Mouse (Mus musculus) liver, adult 2 months (tissue): ENCODE results near the gene Dmap1. TPM values are rescaled to one million over a fixed set of nuclear protein-coding genes. Genes with fewer than 3 reads are reported as not detected.

Experiments
- DNase-seq: peaks from one replicate; pipeline ENCODE4 v3.0.0-alpha.2; 2011; ENCODE audit warnings: low read depth, low spot score; ENCODE audit errors: extremely low read depth
- H3K27ac ChIP-seq: fragments of 200-500 bp; replicated peaks from 2 replicates; pipeline ENCODE4 v1.5.1; 2012; ENCODE audit warnings: low read depth, mild to moderate bottlenecking, control low read depth, inconsistent platforms, low read length; ENCODE audit not compliant: insufficient read depth
- H3K27me3 ChIP-seq: fragments of 200-500 bp; 2 replicates; pipeline ENCODE4 v1.6.1; 2012; ENCODE audit warnings: mild to moderate bottlenecking, moderate library complexity, low read length, inconsistent platforms; ENCODE audit not compliant: control insufficient read depth, insufficient read depth
- H3K36me3 ChIP-seq: fragments of 200-500 bp; 2 replicates; pipeline ENCODE4 v1.6.1; 2012; ENCODE audit warnings: low read length, inconsistent platforms; ENCODE audit not compliant: control insufficient read depth, insufficient read depth
- H3K4me1 ChIP-seq: fragments of 200-500 bp; 2 replicates; pipeline ENCODE4 v1.6.1; 2011; ENCODE audit warnings: low read length; ENCODE audit not compliant: control insufficient read depth, insufficient read depth
- H3K4me3 ChIP-seq: fragments of 200-500 bp; 2 replicates; pipeline ENCODE4 v1.5.1; 2011; ENCODE audit warnings: low read depth, mild to moderate bottlenecking, control low read depth, low read length, moderate library complexity; ENCODE audit not compliant: insufficient read depth
- H3K79me2 ChIP-seq: fragments of 200-500 bp; 2 replicates; pipeline ENCODE4 v1.6.1; 2012; ENCODE audit warnings: inconsistent platforms, mild to moderate bottlenecking, low read length, moderate library complexity; ENCODE audit not compliant: control insufficient read depth, insufficient read depth
- H3K9ac ChIP-seq: fragments of 200-500 bp; 2 replicates; pipeline ENCODE4 v1.6.1; 2012; ENCODE audit warnings: low read depth, mild to moderate bottlenecking, control low read depth, inconsistent platforms, low read length
- CTCF ChIP-seq: fragments of 200-500 bp; IDR thresholded peaks from 2 replicates; pipeline ENCODE4 v1.5.1; 2011; ENCODE audit warnings: low read depth, low read length, control low read depth
- POLR2A ChIP-seq: fragments of 200-500 bp; IDR thresholded peaks from 2 replicates; pipeline ENCODE4 v1.6.1; 2011; ENCODE audit warnings: low read length, control low read depth; ENCODE audit not compliant: insufficient read depth; ENCODE audit errors: extremely low read depth
- WGBS: fragments of 180-500 bp; shearing (Covaris S2); methylation state at CpG from one replicate; pipeline ENCODE4 v1.1.7; 2018; 5-methylcytosine and 5-hydroxymethylcytosine counted together
- polyA plus RNA-seq: library from polyadenylated mRNA; depleted of rRNA; stranded (reverse); fragments of >200 nt; gene quantifications from 2 replicates; pipeline ENCODE4 v1.2.3, GENCODE M21; 2012; rRNA removed
- total RNA-seq: library from RNA; depleted of rRNA; stranded (reverse); fragments of >200 nt; gene quantifications from 2 replicates; pipeline ENCODE4 v1.2.3, GENCODE M21; 2014; rRNA removed

Dmap1 gene
- total RNA-seq (16.7 and 16.8 TPM in 2 replicates), polyA plus RNA-seq (11.3 and 13.3 TPM in 2 replicates)

DNA sequence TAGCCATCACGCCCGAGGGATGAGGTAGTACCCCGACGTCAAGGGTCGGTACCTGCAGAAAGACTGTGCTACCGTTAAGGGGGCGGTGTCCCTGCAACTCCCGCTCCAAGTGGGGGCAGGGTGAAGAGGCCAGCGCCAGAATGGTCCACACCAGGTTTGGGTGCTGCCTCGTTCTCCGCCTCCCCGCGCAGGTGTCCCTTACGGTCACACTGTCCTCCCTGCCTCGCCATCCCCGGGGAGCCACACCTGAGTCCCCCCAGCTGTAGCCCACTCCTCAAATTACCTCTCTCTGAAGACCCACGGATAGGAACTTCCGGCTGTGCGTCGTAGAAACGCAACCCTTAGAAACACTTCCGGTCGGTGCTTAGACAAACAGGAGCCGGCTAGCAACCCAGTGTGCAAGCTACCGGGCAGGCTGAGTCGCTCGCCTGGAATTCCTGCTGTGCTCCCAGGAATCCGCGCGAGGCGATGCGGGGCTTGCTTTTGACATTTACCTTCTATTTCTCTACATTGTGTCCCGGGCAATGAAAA lies at the start of gene Dmap1:
Gene Dmap1 (minus strand): TSS at position 343 of the 531 bp plus-strand sequence.
- peak within 1 kb of the TSS; percentile 99 for H3K4me3 ChIP-seq
- H3K79me2 ChIP-seq = peaks cover 3% of the 10 kb centered on the region; the same call in 1 of the 2 replicates
- TF ChIP-seq POLR2A (0 out of 2 replicates have a peak, but pooled peaks have one; percentile 32), CTCF (no peak)
- peaks cover 4% of the 10 kb centered on the region; the same call in 1 of the 2 replicates for H3K4me1 ChIP-seq
- peak; percentile 79 for DNase-seq
- H3K36me3 ChIP-seq = no peaks in the 10 kb centered on the region
- under 1% methylated on average over 33 of the region's 33 CpGs for WGBS
- H3K27me3 ChIP-seq = no peaks in the 10 kb centered on the region
- H3K9ac ChIP-seq = peak within 1 kb of the TSS; percentile 97
- H3K27ac ChIP-seq = peak within 1 kb of the TSS; percentile 70

DNA sequence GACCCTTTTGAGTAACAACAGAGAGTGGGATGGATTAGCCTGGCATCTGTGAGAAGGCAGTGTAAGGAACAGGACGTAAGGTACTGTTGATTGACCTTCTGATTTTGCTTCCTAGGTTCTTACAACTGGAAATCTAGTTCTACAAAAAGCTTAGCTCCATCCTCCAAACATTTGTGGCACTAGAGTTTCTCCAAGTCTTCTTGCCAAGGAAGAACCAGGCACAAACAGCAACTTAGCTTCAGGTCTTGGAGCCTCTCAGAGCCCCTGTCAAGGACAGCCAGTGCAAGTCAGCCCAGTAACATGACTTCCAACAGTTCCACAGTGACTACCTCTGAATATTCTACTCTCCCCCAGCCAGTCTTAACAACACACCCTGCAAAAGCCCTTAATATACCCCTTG lies 42.0 kb upstream of the Dmap1 start, which contains the start of gene Gm12845:
Gene Gm12845 (plus strand): TSS at position 301 of the 400 bp plus-strand sequence.
- Histone ChIP-seq H3K4me1 (no peaks in the 10 kb centered on the region), H3K4me3 (no peak within 1 kb of the TSS), H3K27me3 (no peaks in the 10 kb centered on the region), H3K9ac (no peak within 1 kb of the TSS), H3K79me2 (no peaks in the 10 kb centered on the region), H3K36me3 (no peaks in the 10 kb centered on the region), H3K27ac (no peak within 1 kb of the TSS)
- 87% methylated on average over 1 of the region's 1 CpGs for WGBS
- TF ChIP-seq CTCF = no peak
- no peak for TF ChIP-seq POLR2A
- no peak for DNase-seq

DNA sequence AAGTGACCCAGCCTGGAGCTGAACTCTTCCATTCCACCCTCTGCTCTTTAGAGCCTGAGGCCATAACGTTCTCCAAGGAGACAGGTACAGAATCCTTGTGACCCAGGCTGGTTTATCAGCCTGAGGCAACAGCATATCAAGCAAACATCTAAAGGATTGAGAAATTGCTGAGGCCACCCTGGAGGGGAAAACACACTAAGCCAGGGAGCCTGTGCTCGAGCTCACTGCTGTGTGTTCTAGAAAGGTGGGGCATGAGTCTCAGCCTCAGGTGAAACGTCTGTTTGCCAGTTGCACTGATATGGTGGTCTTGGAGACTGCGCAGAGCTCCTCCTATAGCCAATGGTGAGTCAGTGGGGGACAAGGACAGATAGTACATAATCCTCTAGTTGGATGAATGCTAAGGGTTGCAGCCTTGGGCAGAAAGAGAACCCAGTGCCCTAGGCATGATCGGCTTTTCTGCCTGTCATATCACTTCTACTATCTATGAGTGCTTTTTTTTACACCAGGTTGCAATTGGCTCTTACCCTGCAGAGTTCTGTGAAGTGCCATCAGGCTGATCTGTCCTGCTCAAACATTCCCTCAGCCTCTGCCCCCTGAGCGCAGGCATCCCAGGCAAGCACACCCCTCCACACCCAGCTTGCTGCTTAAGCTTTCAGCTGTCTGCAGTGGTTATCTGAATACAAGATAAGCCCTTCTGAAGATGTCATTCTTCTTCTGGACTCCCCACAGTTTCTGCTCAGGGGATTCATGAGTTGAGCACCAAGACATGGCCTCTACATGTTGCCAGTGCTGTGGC lies 31.4 kb upstream of the Dmap1 start:
- 79% methylated on average over 6 of the region's 6 CpGs for WGBS

DNA sequence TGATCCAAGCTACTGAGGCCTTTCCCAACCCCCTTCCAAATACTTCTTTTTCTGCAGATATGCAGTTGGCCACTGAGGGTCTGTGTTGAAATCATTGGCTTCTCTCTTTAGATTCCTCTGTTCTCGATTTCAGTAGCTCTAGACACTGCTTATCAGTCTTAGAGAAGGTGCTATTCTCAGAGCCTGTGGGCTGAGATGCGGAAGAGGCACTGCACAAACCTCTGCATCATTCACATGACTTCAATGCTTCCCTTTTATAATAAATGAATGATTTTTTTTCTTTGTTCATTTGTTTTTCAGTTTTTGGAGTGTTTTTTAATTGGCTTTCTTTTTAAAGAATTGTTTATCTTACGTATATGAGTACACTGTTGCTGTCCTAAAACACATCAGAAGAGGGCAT lies 30.2 kb upstream of the Dmap1 start:
- Histone ChIP-seq H3K9ac (no peak overlapping the region), H3K4me1 (no peaks in the 10 kb centered on the region), H3K4me3 (no peak overlapping the region), H3K27me3 (no peaks in the 10 kb centered on the region), H3K27ac (no peak overlapping the region), H3K79me2 (no peaks in the 10 kb centered on the region), H3K36me3 (no peaks in the 10 kb centered on the region)
- WGBS = 84% methylated on average over 3 of the region's 3 CpGs
- TF ChIP-seq POLR2A (no peak), CTCF (no peak)
- DNase-seq = no peak

More for the DNA sequence above, 31.4 kb upstream of the Dmap1 start:
- TF ChIP-seq POLR2A = no peak
- no peak for TF ChIP-seq CTCF
- Histone ChIP-seq H3K27ac (no peak overlapping the region), H3K79me2 (no peaks in the 10 kb centered on the region), H3K4me1 (no peaks in the 10 kb centered on the region), H3K4me3 (no peak overlapping the region), H3K9ac (no peak overlapping the region), H3K27me3 (no peaks in the 10 kb centered on the region), H3K36me3 (no peaks in the 10 kb centered on the region)
- DNase-seq = no peak

DNA sequence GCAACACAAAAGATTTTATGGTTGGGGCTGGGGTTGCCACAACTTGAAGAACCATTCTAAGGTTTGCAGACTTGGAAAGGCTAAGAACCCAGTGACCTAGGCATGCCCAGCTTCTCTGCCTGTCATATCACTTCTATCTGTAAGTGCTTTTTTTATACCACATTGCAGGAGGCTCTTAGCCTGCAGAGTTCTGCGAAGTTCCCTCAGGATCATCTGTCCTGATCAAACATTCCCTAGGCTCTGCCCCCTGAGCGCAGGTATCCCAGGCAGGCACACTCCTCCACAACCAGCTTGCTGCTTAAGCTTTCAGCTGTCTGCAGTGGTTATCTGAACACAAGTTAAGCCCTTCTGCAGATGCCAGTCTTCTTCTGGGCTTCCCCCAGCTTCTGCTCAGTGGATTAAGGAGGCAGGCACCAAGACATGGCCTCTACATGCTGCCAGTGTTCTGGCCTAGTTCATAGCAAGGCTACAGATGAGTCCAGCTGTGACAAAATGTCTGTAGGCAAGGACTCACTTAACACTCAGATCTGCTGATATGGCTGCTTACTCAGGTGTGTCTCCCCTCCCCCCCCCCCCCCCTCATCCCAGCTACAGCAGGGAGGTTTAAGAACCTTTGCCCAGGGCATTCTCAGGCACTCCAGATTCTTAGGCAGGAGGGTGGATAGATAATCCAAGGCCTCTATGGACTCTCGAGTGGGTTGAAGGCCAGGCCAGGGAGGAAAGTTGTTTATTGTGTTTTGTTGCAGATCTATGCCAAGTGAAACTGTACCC lies 26.9 kb upstream of the Dmap1 start:
- 68% methylated on average over 3 of the region's 3 CpGs for WGBS
- Histone ChIP-seq H3K36me3 (no peaks in the 10 kb centered on the region), H3K79me2 (no peaks in the 10 kb centered on the region), H3K27me3 (no peaks in the 10 kb centered on the region; the same call in 1 of the 2 replicates), H3K27ac (no peak overlapping the region), H3K4me3 (no peak overlapping the region), H3K4me1 (no peaks in the 10 kb centered on the region), H3K9ac (no peak overlapping the region)
- TF ChIP-seq CTCF (no peak), POLR2A (no peak)
- no peak for DNase-seq
